Mouse (Mus musculus) right cerebral cortex, adult 2 months (tissue): ENCODE results near the gene Gm5767.
"Not testable (repeated sequence)": the region's sequence is repeated elsewhere in the genome, so short reads cannot be mapped to it uniquely, and the experiment has no call there.

ENCODE experiments used
- DNase-seq, 2 experiments: peaks; one replicate each; pipeline ENCODE4 v3.0.0; 2021 to 2022; ENCODE audit warnings: low spot score in 2 of 2

Gene Gm5767

DNA sequence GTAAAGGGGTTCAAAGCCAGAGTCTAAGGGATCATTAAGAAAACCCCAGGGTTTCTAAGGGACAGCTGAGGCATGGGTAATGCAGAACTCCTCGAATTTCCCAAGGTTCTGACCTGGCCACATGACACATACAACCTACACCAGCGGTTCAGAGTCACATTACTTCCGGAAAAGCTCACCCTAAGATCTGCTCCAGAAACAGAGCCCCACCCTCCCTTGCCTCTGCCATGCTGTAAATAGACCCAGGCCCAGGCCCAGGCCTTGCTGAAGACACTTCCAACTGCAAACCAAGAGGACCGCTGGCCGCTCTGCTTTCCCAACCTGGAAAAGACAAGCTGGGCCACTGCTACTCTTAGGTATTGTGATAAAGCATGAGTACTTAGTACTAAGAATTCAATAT lies 34.3 kb downstream of the Gm5767 start:
- DNase-seq: no peak

DNA sequence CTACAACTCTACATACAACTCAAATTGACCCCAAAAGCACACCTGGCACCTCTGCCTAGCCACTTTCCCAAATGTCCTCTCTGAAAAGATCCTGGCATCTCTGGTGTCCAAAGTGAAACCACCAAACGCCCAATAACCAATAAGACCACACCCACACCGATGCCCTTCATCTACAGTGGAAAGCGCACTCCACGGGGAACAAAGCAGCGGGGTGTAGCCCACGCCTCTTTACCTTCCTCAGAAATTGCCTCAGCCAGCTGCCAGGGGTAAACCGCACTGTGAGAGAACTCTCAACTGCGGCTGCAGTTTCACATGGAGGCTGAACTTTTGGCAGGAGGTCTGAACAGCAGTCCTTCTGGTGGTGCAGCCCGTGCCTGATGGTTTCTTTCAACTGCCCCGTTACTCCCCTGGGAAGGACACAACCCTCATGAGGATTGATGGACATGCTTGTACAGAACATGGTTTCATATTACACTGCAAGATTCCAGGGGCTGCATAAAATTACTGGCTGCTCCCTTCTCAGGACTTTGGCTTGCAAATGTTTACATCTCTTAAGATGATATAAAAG lies 35.0 kb downstream of the Gm5767 start:
- no peak for DNase-seq

DNA sequence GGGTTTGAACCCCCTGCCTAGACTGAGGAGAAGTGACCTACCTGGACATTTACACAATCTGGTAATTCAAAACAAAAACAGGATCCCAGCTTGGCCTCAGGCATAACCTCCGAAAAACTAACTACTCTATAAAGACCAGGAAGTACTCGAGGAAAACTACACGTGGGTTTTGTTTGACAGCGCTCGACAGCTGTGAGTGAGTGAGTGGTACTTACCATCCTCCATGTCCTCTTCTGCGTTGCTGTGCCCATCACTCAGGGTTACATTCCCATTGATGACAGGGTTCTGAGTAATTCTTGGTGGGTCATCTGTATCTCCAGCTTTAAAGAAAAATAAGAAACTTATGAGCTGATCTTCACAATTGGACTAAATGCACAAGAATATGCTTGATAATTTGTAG lies 35.7 kb downstream of the Gm5767 start:
- no peak for DNase-seq

DNA sequence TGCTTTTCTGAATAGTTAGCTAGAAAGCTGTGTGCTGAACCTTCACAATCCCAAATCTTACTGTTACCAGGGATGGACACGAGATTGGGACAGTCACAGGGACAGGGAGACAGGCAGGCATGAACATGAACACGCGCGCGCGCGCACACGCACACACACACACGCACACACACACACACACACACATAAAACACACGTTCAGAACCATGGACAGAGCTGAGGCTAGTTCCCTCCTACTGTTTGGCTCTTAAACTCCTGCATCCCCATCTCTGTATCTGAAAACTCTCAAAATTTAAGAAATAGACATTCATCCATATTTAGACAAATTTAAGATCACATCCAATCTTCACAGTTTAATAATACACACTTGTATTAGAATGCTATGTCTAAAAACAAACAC lies 37.2 kb downstream of the Gm5767 start:
- DNase-seq: no peak

DNA sequence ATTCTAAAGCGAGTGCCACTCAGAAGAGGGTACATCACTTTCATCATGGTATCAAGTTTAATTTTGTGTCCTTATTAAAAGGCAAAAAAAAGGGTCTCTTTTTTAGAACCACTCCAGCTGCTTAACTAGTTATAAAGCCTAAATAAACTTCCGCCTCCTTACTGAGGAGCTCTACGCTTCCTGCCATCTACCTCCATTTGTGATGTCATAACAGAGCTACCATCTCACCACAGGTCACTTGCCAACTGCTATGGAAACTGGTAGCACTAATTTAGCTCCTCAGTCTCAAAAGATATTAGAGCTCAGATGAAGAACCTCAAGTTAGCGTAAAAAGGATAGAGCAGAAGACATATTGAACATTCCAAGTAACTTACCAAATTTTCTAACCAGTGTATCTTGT lies 39.9 kb downstream of the Gm5767 start:
- no peak for DNase-seq

DNA sequence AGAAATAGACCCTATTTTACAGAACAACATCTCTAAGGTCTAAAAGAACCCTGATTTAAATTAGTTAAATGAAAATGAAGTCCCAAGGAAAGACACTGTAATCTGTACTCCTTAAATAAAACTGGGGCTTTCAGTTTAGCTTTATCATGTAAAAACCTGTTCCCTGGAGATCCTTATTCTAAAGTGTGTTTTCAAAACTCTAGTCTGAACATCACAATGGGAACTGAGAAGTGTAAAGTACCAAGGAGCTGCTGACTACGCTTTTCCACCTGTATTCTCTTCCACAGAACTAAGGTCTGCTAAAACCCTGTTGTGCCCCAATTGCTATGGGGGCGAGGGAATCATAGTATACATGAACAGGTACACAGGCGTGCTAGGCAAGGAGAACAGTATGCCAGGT lies 43.5 kb downstream of the Gm5767 start:
- DNase-seq: no peak

DNA sequence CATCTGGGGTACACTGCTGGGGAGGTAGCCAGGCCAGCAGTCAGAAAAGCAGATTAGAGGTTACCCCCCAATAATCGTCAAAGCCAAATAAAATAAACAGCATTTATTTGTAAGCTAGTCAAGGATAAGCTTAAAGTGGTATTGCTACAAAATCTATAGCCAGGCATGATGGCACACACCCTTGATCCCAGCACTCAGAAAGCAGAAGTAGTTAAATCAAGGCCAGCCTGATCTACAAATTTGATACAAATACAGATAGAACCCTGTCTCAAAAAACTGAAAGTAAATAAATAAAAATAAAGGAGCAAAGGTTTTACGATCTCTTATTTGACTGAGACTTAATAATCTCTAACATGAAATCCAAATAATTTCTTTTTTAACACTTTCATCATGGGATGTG lies 45.2 kb downstream of the Gm5767 start:
- DNase-seq: no peak

DNA sequence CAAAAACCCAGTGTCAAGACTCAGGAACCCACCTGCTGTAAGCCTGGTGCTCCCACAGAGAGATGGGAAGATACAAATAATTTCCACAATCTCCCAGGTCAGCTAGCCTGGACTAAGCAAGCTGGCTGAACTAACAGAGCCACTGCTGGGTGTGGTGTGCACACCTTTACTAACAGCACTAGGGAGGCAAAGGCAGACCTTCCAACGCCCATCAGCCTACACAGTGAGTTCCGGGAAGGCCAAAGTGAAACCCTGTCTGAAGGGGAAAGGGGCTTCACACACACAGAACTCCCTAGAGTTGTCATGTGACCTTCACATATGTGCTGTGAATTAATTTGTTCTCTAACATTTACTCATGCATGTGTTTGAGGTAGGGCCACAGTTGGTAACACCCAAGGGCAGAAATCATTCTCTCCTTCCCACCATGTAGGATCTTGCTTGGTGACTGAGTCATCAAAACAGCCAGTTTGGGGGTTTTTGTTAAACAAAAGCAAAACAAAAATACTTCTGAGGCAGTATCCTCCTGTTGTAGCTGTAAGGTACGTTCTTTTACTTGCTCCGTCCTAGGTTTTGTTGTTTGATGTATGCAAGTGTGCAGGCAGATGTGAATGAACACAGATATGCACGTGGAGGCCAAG lies 47.7 kb downstream of the Gm5767 start:
- no peak for DNase-seq

DNA sequence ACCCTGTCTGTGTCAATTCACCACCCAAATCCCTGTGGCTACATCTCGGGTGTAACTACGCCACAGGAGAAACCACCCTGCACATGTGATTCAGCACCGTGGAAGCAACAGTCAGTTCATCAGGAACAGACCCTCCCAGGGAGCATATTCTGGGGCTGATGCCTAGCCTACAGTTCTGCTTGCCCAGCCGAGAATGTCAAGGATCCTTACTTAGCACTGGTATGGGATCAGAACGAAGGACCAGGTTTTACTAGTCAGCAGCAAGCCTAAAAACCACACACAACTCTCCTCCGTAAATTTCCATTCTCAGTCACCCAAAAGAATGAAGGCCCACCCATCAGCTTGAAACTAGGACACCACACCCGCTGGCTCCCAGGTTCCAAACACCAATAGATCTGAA lies 51.1 kb downstream of the Gm5767 start:
- no peak for DNase-seq

DNA sequence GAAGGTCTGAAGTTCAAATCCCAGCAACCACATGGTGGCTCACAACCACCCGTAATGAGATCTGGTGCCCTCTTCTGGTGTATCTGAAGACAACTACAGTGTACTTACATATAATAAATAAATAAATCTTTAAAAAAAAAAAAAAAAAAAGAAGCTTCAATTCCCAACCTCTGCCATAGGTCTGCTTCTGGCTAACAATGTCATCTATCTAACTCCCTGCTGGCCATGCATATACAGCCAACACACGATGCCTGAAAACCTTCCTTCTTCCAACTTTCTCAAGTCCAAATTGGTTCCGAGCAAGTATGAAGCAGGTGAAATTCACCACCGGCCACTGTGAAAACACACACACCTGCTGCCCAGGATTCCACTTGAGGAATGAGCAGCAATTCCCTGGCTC lies 51.9 kb downstream of the Gm5767 start:
- DNase-seq: not testable (repeated sequence)
